In the genomic region with DNA sequence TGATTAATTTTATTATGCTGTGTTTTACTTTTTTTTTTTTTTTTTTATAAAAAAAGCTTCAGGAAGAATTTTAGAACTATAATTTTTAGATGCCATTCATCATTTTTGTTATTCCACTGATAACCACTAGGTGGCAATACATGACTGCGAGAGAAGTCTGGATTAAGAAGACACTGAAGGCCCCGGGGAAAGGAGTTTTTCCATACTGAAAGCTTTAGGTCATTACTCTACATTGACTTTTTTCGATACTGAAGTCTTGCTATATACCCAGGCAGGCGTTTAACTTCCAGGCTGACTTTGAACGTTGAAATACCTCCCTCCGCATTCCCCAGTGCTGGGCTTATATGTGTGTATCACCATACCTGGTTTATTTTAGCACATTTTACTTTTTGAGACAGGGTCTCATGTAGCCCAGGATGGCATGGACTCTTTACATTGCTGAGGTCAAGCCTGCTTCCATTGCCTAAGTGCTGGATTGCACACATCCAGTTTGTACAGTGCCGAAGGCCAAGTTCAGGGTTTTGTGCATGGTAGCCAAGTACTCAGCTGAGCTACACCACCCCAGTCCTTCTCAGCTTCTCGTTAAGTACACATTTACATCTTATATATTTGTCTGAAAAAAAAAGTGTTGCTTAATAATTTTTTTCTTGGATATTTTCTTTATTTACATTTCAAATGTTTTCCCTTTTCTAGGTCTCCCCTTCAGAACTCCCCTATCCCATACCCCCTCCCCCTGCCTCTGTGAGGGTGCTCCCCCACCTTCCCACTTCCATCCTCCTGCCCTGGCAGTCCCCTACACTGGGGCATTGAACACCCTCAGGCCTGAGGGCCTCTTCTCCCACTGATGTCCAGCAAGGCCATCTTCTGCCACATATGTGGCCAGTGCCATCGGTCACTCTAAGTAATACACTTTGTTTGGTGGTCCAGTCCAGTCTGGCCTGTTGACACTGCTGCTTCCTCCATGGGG, we compare ENCODE assay signal across 8 mouse cellular contexts. TPM values are rescaled to one million over a fixed set of nuclear protein-coding genes. Genes with fewer than 3 reads are reported as not detected.
DNase-seq lines count a peak whose midpoint lies in the region; TF ChIP-seq lines count a peak whose summit lies in the region.

No protein-coding gene starts in this region.

- in situ Hi-C loops in ES-E14 (cut with MboI; ENCODE audit: low sequenced_read_pairs in 2 of 2, unreplicated experiment in 2 of 2), result loop anchor here (10.0 kb wide), 2 partner anchors 315 to 495 kb away; no protein-coding TSS in a partner anchor

- no peaks in the 10 kb centered on the region for H3K9me3 ChIP-seq in ES-E14 (ENCODE audit: control insufficient read depth, insufficient read depth, low read depth, low read length)

- DNase-seq in kidney, adult 9 months, result peak; percentile 37
- DNase-seq in kidney, postnatal 4 days, result no peak
- DNase-seq in ES-E14 (ENCODE audit: low read depth, low spot score), result peak; percentile 31
- DNase-seq in c-Kit-positive CD71-negative TER-119-negative erythroid progenitor cells, embryonic 14.5 days (ENCODE audit: low read depth), result peak; percentile 36
- peak; percentile 78 for DNase-seq in induced T-regulatory cell, adult 2 months (ENCODE audit: low read depth)
- DNase-seq in retina, postnatal 7 days (ENCODE audit: low read depth, low spot score), result peak; percentile 49
- no peak for DNase-seq in gastrocnemius, postnatal 4 days (ENCODE audit: low spot score in 2 of 2)
- no peak for DNase-seq in left cerebral cortex, adult 11 months (ENCODE audit: low spot score)

- H3K9ac ChIP-seq in ES-E14 (ENCODE audit: insufficient read depth, low read depth, low read length, poor library complexity, severe bottlenecking), result no peak overlapping the region

- peaks cover 18% of the 10 kb centered on the region; the same call in 1 of the 2 replicates for H3K36me3 ChIP-seq in ES-E14 (ENCODE audit: control insufficient read depth, insufficient read depth, low read length, poor library complexity, severe bottlenecking)

- no peak overlapping the region for H3K4me3 ChIP-seq in ES-E14 (ENCODE audit: insufficient read depth in 1 of 2, low read depth in 1 of 2, low read length in 2 of 2, poor library complexity in 1 of 2, severe bottlenecking in 1 of 2)

- peaks cover 0 to 3% of the 10 kb centered on the region in 2 experiments; a peak in 1 of 4 replicates for H3K4me1 ChIP-seq in ES-E14 (ENCODE audit: control insufficient read depth in 2 of 2, insufficient read depth in 2 of 2, low read length in 2 of 2, poor library complexity in 1 of 2)

- no peak overlapping the region for H3K27ac ChIP-seq in ES-E14 (ENCODE audit: insufficient read depth, low read depth, low read length, poor library complexity, severe bottlenecking)

TF ChIP-seq in ES-E14, 5 proteins besides CTCF, POLR2A, EP300 and RAD21:
- TF ChIP-seq CHD2 (IDR thresholded peaks at IDR 0.05; ENCODE audit: low read depth, low read length) (no peak), MAFK (IDR thresholded peaks at IDR 0.05; ENCODE audit: insufficient read depth, low read depth, low read length) (no peak), HCFC1 (IDR thresholded peaks at IDR 0.05; ENCODE audit: borderline replicate concordance, insufficient read depth, low read length) (no peak), ZNF384 (IDR thresholded peaks at IDR 0.05; ENCODE audit: low read depth, low read length) (peak; percentile 65; the same call in 1 of the 2 replicates), ZC3H11A (IDR thresholded peaks at IDR 0.05; ENCODE audit: borderline replicate concordance, low read depth, low read length) (peak; percentile 86; the same call in 1 of the 2 replicates)

RNA-seq across cellular contexts. Expression of gene Mipep, which starts 15.7 kb away (rescaled TPM):
- 7.9 and 17.3 TPM in 2 replicates for total RNA-seq in ES-E14 (2012; rRNA removed)
- total RNA-seq in gastrocnemius, postnatal 4 days (2021), result 10 to 100 TPM; 22.2 to 22.7 TPM

RNA-seq across cellular contexts. Expression of gene C1qtnf9, which starts 32.1 kb away (rescaled TPM):
- 0.49 and 0.90 TPM in 2 replicates for total RNA-seq in ES-E14 (2012; rRNA removed)
- 10 to 100 TPM; 27.2 to 27.7 TPM for total RNA-seq in gastrocnemius, postnatal 4 days (2021)

Comparison
In these comparisons a context has a peak if more than half of its experiments do, and no peak if none do; other contexts are left out.
1. DNase-seq: peak in kidney, adult 9 months (single experiment), ES-E14 (single experiment), c-Kit-positive CD71-negative TER-119-negative erythroid progenitor cells, embryonic 14.5 days (single experiment), induced T-regulatory cell, adult 2 months (single experiment) and retina, postnatal 7 days (single experiment); none in kidney, postnatal 4 days (0 of 2), gastrocnemius, postnatal 4 days (0 of 2) and left cerebral cortex, adult 11 months (single experiment).
2. RNA of gene C1qtnf9, which starts 32.1 kb away (total RNA-seq): 27.2 to 27.7 TPM in gastrocnemius, postnatal 4 days; 0.49 to 0.90 TPM in ES-E14; every median in the first group is over 10 times any median in the second.